Mouse (Mus musculus) Patski (cell line): ENCODE measurements around the gene CN725425. TPM values are rescaled to one million over a fixed set of nuclear protein-coding genes. Genes with fewer than 3 reads are reported as not detected.

ENCODE experiments used
- ATAC-seq: fragments of 100-300 bp; one replicate; pipeline ENCODE4 v1.8.0; 2021
- CTCF ChIA-PET: fragments of 350-600 bp; sonication (Branson Sonifier 250); formaldehyde crosslinking; loops from one replicate; lab custom pipeline; 2022; ENCODE audit warnings: inconsistent platforms; lab: Charles Lee
- POLR2A ChIA-PET: fragments of 350-600 bp; sonication (Branson Sonifier 250); formaldehyde crosslinking; loops from one replicate; lab custom pipeline; 2022; ENCODE audit warnings: antibody characterized with exemption, inconsistent platforms; lab: Charles Lee
- DNase-seq: peaks from one replicate; pipeline ENCODE4 v3.0.0-alpha.2; 2011; ENCODE audit warnings: low read depth, low spot score
- H3K27me3 ChIP-seq: fragments of 371-371 bp; one replicate; pipeline ENCODE4 v1.5.1; 2021
- CTCF ChIP-seq: fragments of 100-300 bp; IDR thresholded peaks from one replicate; pipeline ENCODE4 v1.5.1; 2021
- in situ Hi-C: fragments of 300-500 bp; cut with MboI; formaldehyde crosslinking; loops from 3 replicates; pipeline ENCODE4 v1.11.1; 2018; ENCODE audit warnings: low pct_unique_long_range_greater_than_20kb, mixed read lengths
- polyA plus RNA-seq: library from polyadenylated mRNA; unstranded; gene quantifications from one replicate; pipeline ENCODE4 v1.2.3, GENCODE M21; 2021

The CN725425 gene
- polyA plus RNA-seq, 1 experiment from 2014 or later: not detected

DNA sequence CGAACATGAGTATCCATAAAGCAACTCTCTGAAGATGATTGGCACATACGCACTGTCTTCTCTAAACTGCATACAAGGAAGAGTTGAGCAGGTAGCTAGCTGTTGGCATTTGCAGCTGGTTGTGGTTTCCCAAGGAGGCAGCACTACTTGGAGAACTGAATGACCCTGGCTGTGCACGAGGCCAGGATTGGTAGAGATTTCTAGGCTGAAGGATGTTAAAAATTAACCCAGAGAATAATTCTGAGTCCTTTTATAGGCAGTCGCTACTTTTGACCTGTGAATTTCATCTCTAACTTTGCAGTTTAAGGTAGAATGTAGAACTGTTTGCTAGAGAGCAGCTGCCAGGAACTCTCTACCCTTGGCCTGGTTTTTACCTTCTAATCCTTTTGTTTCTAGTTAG is 69.2 kb downstream of the CN725425 start:
- DNase-seq (no peak), ATAC-seq (no peak)
- TF ChIP-seq CTCF: no peak
- in situ Hi-C loops: no loop called here
- peaks cover 12% of the 10 kb centered on the region for H3K27me3 ChIP-seq
- ChIA-PET CTCF (interaction anchor here (1.2 kb wide), 1 partner anchor 9 kb away, joined by 3 read pairs; no protein-coding TSS in a partner anchor), POLR2A (no interaction called here)

DNA sequence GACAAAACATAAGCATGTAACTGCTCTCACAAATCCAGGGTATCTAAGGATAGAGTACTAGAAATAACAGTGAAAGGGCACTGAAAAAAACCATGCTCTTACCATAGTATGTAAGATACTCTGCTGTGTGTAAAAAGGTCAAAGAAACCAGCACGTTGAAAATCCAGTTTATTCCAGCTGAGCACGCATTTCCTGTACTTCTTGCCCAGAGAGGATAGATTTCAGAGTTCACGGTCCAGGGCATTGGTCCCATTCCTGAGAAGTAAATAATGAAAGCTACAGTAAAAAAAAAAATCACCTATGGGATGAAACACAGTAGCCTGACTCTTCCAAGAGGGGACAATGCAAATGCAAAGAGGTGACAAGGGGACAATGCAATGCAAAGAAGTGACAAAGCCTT is 76.7 kb downstream of the CN725425 start:
- DNase-seq: no peak

DNA sequence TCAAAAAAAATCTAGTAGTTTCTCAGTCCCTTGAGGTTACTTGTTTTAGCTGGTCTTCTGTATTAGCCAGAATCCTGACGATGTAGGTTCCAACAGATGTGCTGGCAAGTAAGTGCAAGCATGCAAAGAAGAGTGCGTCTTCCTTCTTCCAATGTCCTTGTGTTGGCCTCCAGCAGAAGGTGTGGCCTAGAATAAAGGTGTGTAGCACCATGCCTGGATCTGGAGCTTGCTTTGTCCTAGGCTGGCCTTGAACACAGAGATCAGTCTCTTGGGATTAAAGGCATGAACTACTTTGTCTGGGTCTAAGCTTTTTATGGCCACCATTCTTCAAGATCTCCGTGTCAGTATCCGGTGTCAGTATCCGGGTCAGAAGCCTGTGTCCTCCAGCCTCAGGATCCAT is 80.3 kb downstream of the CN725425 start:
- ChIA-PET CTCF (interaction anchor here (1.5 kb wide), 1 partner anchor 10 kb away, joined by 7 read pairs; no protein-coding TSS in a partner anchor), POLR2A (no interaction called here)
- no peak for ATAC-seq
- in situ Hi-C loops: no loop called here
- no peak for DNase-seq
- TF ChIP-seq CTCF: no peak
- H3K27me3 ChIP-seq: no peaks in the 10 kb centered on the region

More for the DNA sequence above, 76.7 kb downstream of the CN725425 start:
- H3K27me3 ChIP-seq: no peaks in the 10 kb centered on the region
- POLR2A ChIA-PET: no interaction called here
- ATAC-seq: no peak
- in situ Hi-C loops: no loop called here
- no peak for TF ChIP-seq CTCF
- CTCF ChIA-PET: interaction anchor here (1.1 kb wide), 1 partner anchor 14 kb away, joined by 4 read pairs; no protein-coding TSS in a partner anchor

DNA sequence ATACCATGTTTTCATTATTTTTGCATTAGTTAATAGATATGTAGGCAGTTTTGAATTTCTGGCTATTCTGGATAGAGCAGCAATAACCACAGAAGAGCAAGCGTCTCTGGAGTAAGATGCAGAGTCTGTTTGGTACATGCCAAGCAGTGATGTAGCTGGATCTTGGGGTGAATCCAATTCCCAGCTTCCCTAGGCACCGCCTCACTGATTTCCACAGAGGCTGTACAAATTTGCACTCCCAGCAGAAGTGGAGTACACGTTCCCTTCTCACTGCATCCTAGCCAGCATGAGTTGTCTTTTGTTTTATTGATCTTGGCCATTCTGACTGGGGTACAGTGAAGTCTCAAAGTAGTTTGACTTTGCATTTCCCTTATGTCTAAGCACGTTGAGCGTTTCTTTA is 82.2 kb downstream of the CN725425 start:
- no peaks in the 10 kb centered on the region for H3K27me3 ChIP-seq
- ATAC-seq: no peak
- no peak for TF ChIP-seq CTCF
- ChIA-PET POLR2A (no interaction called here), CTCF (no interaction called here)
- no peak for DNase-seq
- in situ Hi-C loops: no loop called here

DNA sequence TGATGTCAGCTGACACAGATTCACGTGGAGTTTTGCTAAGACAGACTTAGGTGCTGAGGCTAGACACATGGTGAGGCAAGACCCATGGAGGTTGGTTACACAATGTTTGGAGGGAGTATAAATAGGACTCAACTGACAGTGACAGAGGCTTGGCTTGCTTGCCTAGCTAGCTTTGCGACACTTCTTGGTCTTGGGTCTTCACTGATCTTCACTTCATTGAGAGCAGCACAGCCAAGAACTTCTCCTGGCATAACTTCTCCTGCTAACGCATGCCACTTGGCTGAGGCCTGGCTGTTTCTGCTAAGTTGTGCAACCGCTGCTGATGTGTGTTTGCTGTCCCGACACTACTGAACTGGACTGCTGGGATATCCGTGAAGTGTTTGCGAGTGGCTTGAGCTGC is 83.5 kb downstream of the CN725425 start:
- H3K27me3 ChIP-seq: no peaks in the 10 kb centered on the region
- in situ Hi-C loops: no loop called here
- ChIA-PET POLR2A (interaction anchor here (0.7 kb wide), 1 partner anchor 267 kb away, joined by 3 read pairs; no protein-coding TSS in a partner anchor), CTCF (interaction anchor here (0.8 kb wide), 1 partner anchor 16 kb away, joined by 3 read pairs; no protein-coding TSS in a partner anchor)
- no peak for TF ChIP-seq CTCF
- ATAC-seq (no peak), DNase-seq (no peak)

DNA sequence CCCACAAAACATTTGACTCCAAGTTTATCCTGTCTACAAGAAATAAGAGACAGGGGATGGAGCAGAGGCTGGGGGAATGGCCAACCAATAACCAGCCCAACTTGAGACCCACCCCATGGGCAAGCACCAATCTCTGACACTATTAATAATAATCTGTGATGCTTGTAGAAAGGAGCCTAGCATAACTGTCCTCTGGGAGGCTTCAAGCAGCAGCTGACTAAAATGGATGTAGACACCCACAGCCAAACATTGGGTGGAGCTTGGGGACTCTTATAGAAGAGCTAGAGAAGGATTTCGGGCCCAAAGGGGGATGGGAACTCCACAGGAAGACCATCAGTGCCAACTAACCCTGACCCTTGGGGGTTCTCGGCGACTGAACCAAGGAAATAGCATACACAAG is 84.1 kb downstream of the CN725425 start:
- ChIA-PET CTCF (no interaction called here), POLR2A (interaction anchor here (0.6 kb wide), 1 partner anchor 1631 kb away, joined by 3 read pairs; no protein-coding TSS in a partner anchor)
- H3K27me3 ChIP-seq: no peaks in the 10 kb centered on the region
- no peak for TF ChIP-seq CTCF
- ATAC-seq (no peak), DNase-seq (no peak)
- in situ Hi-C loops: no loop called here

DNA sequence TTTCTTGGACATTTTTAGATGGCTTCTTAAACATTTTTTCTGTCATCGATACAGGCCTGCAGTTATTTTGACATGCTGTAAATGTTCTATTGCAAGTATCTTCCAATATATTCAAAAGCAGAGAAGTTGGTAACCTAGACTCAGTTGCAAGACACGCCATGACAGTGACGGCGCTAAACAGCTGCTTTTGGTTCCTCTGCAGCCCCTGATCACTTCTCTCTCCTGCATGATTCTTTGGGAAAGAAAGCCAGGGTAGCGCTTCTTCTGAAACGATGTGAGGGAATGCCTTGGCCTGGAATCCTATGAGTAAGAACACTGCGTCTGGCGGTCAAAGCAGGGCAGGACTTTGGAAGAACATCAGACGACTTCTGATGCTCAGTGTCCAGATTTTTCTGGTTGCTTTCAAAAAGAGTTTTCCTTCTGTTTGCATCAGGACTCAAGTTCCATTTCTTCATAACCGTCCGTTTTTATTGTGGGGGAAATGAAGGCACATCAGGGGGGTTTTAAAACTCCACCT is 100.1 kb downstream of the CN725425 start:
- ChIA-PET CTCF (interaction anchor here (0.7 to 1.2 kb wide), 3 partner anchors 17 to 315 kb away, joined by 3 read pairs; no protein-coding TSS in a partner anchor), POLR2A (no interaction called here)
- DNase-seq (no peak), ATAC-seq (no peak)
- in situ Hi-C loops: loop anchor here (5.0 to 10.0 kb wide), 3 partner anchors 132 to 345 kb away; no protein-coding TSS in a partner anchor
- TF ChIP-seq CTCF: no peak
- H3K27me3 ChIP-seq: peaks cover 8% of the 10 kb centered on the region

DNA sequence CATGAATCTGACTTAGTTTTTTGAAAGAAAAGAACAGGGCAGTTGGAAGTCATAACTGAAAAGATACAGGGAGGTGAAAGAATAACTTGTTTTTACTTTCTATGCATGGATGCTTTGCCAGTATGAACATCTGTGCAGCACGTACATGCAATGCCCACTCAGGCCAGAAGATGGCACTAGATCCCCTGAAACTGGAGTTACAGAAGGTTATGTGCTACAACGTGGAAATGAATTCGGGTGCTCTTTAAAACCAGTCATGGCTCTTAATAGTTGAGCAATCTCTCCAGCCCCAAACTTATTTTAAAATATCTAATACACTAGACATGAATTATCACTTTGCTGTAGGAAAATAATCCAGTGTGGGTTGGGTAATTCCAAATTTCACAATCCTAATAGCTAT is 102.1 kb downstream of the CN725425 start:
- in situ Hi-C loops: loop anchor here (5.0 to 10.0 kb wide), 3 partner anchors 271 to 1067 kb away; partner anchors contain the start of gene Slc2a13
- CTCF ChIA-PET: interaction anchor here (0.7 to 2.3 kb wide), 7 partner anchors 8 to 273 kb away, joined by 3 to 11 read pairs (median 4); partner anchors contain the start of gene Slc2a13
- DNase-seq (peak; percentile 37), ATAC-seq (peak; percentile 94)
- POLR2A ChIA-PET: no interaction called here
- H3K27me3 ChIP-seq: peaks cover 6% of the 10 kb centered on the region
- peak; percentile 95 for TF ChIP-seq CTCF

DNA sequence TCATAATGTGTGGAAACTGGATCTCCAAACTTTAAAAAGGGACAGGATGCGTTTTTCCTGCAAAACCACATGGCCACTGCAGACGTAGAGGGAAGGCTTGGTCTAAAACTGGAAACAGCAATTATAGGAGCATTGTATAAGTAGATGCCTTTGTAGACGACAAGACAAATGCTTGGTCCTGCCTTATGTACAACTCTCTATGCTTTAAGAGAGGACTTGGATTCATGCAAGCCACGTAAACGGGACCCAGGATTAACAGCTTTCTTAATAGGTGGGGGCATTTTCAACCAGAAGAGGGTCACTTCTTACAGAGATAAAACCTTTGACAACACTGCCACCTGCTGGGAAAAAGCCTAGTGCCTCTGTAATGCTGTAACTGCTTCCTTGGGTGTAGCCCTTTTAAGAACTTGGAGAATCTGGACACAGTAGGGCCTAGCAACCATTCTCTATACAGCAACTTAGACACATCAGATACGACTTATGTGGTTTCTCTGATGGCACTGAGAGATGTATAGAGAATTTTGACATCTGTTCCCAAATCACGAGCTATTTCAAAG is 105.1 kb downstream of the CN725425 start:
- TF ChIP-seq CTCF: peak; percentile 68
- ChIA-PET CTCF (interaction anchor here (0.9 to 1.3 kb wide), 2 partner anchors 12 to 21 kb away, joined by 3 to 4 read pairs; no protein-coding TSS in a partner anchor), POLR2A (interaction anchor here (1.1 kb wide), 1 partner anchor 14 kb away, joined by 4 read pairs; no protein-coding TSS in a partner anchor)
- ATAC-seq: no peak
- in situ Hi-C loops: loop anchor here (5.0 to 10.0 kb wide), 3 partner anchors 268 to 1070 kb away; partner anchors contain the start of gene Slc2a13
- DNase-seq: no peak
- peaks cover 6% of the 10 kb centered on the region for H3K27me3 ChIP-seq

Other genes with a start within 250 kb of the CN725425 start
- gene Kif21a, start 149.5 kb upstream of the CN725425 start, polyA plus RNA-seq: 32.5 TPM
- gene Abcd2, start 7.7 kb upstream of the CN725425 start, polyA plus RNA-seq: 0.21 TPM